Mouse (Mus musculus): ENCODE measurements around the gene Sun2. TPM values are rescaled to one million over a fixed set of nuclear protein-coding genes. Genes with fewer than 3 reads are reported as not detected.

Sun2 gene
- polyA plus RNA-seq, 1 experiment = 56.7 TPM

DNA sequence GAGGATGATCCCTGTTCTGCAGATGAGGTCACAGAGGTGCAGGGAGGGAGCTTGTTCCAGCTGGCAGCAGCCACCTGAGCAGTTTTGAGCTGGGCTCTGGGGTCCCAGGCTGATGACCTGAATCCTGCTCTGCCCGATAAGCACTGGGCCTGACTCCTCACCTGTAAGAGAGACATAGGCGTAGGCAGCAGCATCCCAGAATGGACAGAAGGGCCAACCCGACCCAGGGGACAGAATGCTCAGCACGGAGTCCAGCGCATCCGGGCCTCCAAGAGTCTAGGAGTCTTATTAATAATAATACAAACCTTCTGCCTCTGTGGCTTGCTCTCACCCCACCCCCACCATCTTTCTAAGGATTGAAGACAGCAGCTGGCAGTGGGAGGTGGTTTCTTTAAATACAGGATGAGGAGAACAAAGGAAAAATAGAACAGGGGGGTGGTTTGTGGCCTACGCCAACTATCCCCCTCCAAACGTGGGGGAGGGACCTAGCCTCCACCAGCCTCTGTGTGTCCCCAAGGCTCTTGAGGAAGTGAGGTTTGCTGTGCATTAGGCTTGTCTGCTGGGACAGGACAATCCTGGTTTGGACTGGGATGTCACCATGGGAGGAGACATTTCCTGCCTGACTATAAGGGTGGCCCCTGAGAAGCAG is 13.8 kb upstream of the Sun2 start:
- H3ac ChIP-seq (ENCODE audit: control insufficient read depth, insufficient read length, low read depth) = no peak overlapping the region
- no peaks in the 10 kb centered on the region for H3K79me3 ChIP-seq (ENCODE audit: low read depth)
- H3K4me3 ChIP-seq (ENCODE audit: insufficient read depth, poor library complexity, severe bottlenecking) = no peak overlapping the region
- H3K79me2 ChIP-seq (ENCODE audit: control insufficient read depth, insufficient read depth) = no peaks in the 10 kb centered on the region
- no peak for TF ChIP-seq CEBPB (IDR thresholded peaks at IDR 0.05; ENCODE audit: low read depth)
- TF ChIP-seq MYOD1 (IDR thresholded peaks at IDR 0.05; ENCODE audit: control insufficient read depth, insufficient read length, low read depth) = peak; percentile 64
- no peaks in the 10 kb centered on the region for H3K27me3 ChIP-seq (ENCODE audit: control insufficient read depth, insufficient read depth, insufficient read length)
- H3K36me3 ChIP-seq (ENCODE audit: control insufficient read depth, insufficient read depth) = no peaks in the 10 kb centered on the region

DNA sequence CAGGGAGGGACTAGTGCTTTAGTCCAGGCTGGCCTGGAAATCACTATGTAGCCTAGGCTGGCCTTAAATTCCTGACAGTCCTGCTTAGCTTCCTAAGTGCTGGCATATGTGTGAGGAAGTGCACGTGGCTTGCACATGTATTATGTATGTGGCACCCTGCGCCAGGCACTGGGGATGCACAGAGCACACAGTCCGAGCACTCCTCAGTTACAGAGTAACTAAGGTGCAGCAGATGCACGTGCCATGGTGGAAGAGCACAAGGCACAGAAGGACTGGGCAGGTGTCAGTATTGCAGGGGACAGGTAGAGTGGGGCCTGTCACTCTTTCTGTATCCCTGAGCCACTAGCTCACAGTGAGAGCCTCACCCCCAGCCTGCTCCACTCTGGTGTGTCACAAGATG is 12.8 kb upstream of the Sun2 start:
- Histone ChIP-seq H3K27me3 (ENCODE audit: control insufficient read depth, insufficient read depth, insufficient read length) (no peaks in the 10 kb centered on the region), H3K79me2 (ENCODE audit: control insufficient read depth, insufficient read depth) (no peaks in the 10 kb centered on the region), H3K79me3 (ENCODE audit: low read depth) (no peaks in the 10 kb centered on the region), H3K36me3 (ENCODE audit: control insufficient read depth, insufficient read depth) (no peaks in the 10 kb centered on the region), H3ac (ENCODE audit: control insufficient read depth, insufficient read length, low read depth) (no peak overlapping the region), H3K4me3 (ENCODE audit: insufficient read depth, poor library complexity, severe bottlenecking) (no peak overlapping the region)
- TF ChIP-seq USF1 (IDR thresholded peaks at IDR 0.05; ENCODE audit: low read depth) = no peak
- TF ChIP-seq MAX (IDR thresholded peaks at IDR 0.05) = no peak
- no peak for TF ChIP-seq MYOD1 (IDR thresholded peaks at IDR 0.05; ENCODE audit: control insufficient read depth, insufficient read length, low read depth)
- TF ChIP-seq CEBPB (IDR thresholded peaks at IDR 0.05; ENCODE audit: low read depth) = no peak
- TF ChIP-seq MYOG (IDR thresholded peaks at IDR 0.05; ENCODE audit: control insufficient read depth, extremely low read depth, insufficient read length) = no peak
- TF ChIP-seq FOSL1 (IDR thresholded peaks at IDR 0.05; ENCODE audit: insufficient read depth, low read length, poor library complexity, severe bottlenecking) = no peak
- no peak for TF ChIP-seq CTCF (IDR thresholded peaks at IDR 0.05; ENCODE audit: control insufficient read depth, insufficient read depth, insufficient read length)

DNA sequence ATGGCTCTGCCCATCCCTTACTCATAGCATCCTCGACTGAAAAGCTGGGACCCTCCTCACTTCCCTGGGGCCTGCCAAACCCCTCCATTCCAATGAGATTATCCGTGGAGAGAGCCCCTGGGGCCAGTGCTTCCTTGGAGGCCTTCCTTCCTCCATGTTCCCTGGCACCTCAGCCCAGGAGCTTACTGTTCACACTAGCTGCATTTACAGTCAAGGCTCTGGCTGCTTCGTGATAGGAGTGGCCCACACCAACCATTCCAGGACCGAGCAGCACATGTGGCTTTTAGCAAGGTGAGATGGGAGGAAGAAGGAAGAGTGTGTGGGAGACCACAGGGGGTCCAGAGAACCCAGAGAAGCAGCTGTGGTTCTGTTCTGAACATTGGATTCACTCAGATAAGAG is 11.5 kb upstream of the Sun2 start:
- no peaks in the 10 kb centered on the region for H3K79me2 ChIP-seq (ENCODE audit: control insufficient read depth, insufficient read depth)
- TF ChIP-seq CEBPB (IDR thresholded peaks at IDR 0.05; ENCODE audit: low read depth) (no peak), USF1 (IDR thresholded peaks at IDR 0.05; ENCODE audit: low read depth) (no peak), MYOD1 (IDR thresholded peaks at IDR 0.05; ENCODE audit: control insufficient read depth, insufficient read length, low read depth) (no peak), FOSL1 (IDR thresholded peaks at IDR 0.05; ENCODE audit: insufficient read depth, low read length, poor library complexity, severe bottlenecking) (no peak), CTCF (IDR thresholded peaks at IDR 0.05; ENCODE audit: control insufficient read depth, insufficient read depth, insufficient read length) (no peak), MAX (IDR thresholded peaks at IDR 0.05) (no peak), MYOG (IDR thresholded peaks at IDR 0.05; ENCODE audit: control insufficient read depth, extremely low read depth, insufficient read length) (no peak)

DNA sequence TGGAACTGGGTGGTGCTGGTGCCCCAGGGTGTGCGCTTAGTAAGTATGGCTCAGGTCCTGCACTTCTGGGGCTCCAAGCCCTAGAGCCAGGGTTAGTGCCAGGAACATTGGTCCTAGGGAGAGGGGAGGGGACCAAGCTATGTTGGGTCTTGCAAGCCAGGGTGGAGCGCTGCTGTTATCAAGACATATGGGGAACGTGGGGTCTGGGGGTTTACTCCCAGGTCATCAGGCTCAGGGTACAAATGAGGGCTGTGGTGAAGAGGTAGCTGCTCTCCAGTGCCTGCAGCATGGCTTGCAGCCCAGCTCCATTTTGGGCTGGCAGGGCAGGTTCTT is 11.1 kb upstream of the Sun2 start:
- no peak for TF ChIP-seq MYOG (IDR thresholded peaks at IDR 0.05; ENCODE audit: control insufficient read depth, extremely low read depth, insufficient read length)
- TF ChIP-seq USF1 (IDR thresholded peaks at IDR 0.05; ENCODE audit: low read depth) = no peak
- TF ChIP-seq FOSL1 (IDR thresholded peaks at IDR 0.05; ENCODE audit: insufficient read depth, low read length, poor library complexity, severe bottlenecking) = no peak
- no peak for TF ChIP-seq CEBPB (IDR thresholded peaks at IDR 0.05; ENCODE audit: low read depth)
- no peak for TF ChIP-seq CTCF (IDR thresholded peaks at IDR 0.05; ENCODE audit: control insufficient read depth, insufficient read depth, insufficient read length)
- Histone ChIP-seq H3K27me3 (ENCODE audit: control insufficient read depth, insufficient read depth, insufficient read length) (no peaks in the 10 kb centered on the region), H3K36me3 (ENCODE audit: control insufficient read depth, insufficient read depth) (no peaks in the 10 kb centered on the region), H3ac (ENCODE audit: control insufficient read depth, insufficient read length, low read depth) (no peak overlapping the region), H3K79me3 (ENCODE audit: low read depth) (no peaks in the 10 kb centered on the region), H3K4me3 (ENCODE audit: insufficient read depth, poor library complexity, severe bottlenecking) (no peak overlapping the region), H3K79me2 (ENCODE audit: control insufficient read depth, insufficient read depth) (no peaks in the 10 kb centered on the region)

More for the DNA sequence above, 11.5 kb upstream of the Sun2 start:
- no peak overlapping the region for H3K4me3 ChIP-seq (ENCODE audit: insufficient read depth, poor library complexity, severe bottlenecking)
- H3K27me3 ChIP-seq (ENCODE audit: control insufficient read depth, insufficient read depth, insufficient read length) = no peaks in the 10 kb centered on the region
- no peaks in the 10 kb centered on the region for H3K79me3 ChIP-seq (ENCODE audit: low read depth)
- no peak overlapping the region for H3ac ChIP-seq (ENCODE audit: control insufficient read depth, insufficient read length, low read depth)
- H3K36me3 ChIP-seq (ENCODE audit: control insufficient read depth, insufficient read depth) = no peaks in the 10 kb centered on the region

DNA sequence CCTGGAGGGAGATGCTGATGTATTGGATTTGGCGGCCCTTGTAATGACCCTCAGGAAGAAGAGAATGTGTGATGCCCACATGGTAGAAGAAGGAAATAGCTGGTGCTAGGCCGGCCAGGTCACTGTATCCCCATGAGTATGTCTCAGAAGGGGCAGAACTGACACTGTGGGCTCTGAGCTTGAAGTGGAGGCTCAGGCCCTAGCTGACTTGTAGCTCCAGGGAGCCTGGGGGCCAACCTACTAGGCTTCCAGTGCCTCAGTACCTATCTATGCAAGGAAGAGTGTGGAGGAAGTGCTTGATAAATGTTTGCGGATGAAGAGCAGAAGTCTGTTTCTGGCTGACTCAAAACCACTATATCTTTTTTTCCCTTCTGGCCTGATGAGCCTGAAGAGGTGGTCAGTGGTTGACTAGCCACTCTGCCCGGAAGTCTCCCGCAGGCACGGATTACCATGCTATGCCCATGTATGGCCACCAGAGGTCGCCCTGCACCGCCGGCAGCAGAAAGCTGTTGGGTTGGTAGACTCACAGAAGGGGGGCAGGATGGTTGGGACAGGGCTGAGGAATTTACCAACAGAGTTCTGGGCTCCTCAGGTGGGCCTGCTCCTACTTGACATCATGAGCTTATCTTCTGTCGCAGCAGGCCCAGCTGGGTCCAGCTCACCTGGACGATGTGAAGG is 10.5 kb upstream of the Sun2 start:
- Histone ChIP-seq H3K36me3 (ENCODE audit: control insufficient read depth, insufficient read depth) (no peaks in the 10 kb centered on the region), H3K79me2 (ENCODE audit: control insufficient read depth, insufficient read depth) (no peaks in the 10 kb centered on the region), H3K27me3 (ENCODE audit: control insufficient read depth, insufficient read depth, insufficient read length) (no peaks in the 10 kb centered on the region), H3K4me3 (ENCODE audit: insufficient read depth, poor library complexity, severe bottlenecking) (no peak overlapping the region), H3K79me3 (ENCODE audit: low read depth) (no peaks in the 10 kb centered on the region), H3ac (ENCODE audit: control insufficient read depth, insufficient read length, low read depth) (no peak overlapping the region)
- TF ChIP-seq CEBPB (IDR thresholded peaks at IDR 0.05; ENCODE audit: low read depth) (no peak), USF1 (IDR thresholded peaks at IDR 0.05; ENCODE audit: low read depth) (no peak), MYOG (IDR thresholded peaks at IDR 0.05; ENCODE audit: control insufficient read depth, extremely low read depth, insufficient read length) (no peak), FOSL1 (IDR thresholded peaks at IDR 0.05; ENCODE audit: insufficient read depth, low read length, poor library complexity, severe bottlenecking) (no peak), MYOD1 (IDR thresholded peaks at IDR 0.05; ENCODE audit: control insufficient read depth, insufficient read length, low read depth) (no peak), MAX (IDR thresholded peaks at IDR 0.05) (peak; percentile 50), CTCF (IDR thresholded peaks at IDR 0.05; ENCODE audit: control insufficient read depth, insufficient read depth, insufficient read length) (peak; percentile 93)

DNA sequence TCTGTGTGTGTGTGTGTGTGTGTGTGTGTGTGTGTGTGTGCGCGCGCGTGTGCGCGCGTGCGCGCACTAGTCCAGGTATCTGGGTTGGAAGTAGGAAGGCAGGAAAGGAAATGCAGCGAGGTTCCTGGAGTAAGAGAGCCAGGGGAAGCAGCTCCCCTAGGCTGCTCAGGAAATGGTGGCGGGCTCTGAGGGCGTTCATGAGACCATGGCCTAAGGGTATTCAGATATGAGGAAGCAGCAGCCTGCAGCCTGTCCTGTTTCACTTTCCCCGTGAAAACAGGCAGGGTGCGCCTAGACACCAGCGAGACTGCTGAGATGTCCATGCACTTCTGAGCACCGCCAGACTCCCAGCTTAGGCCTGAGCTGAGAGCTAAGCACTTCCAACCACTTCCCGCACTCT is 9.4 kb upstream of the Sun2 start:
- Histone ChIP-seq H3K36me3 (ENCODE audit: control insufficient read depth, insufficient read depth) (no peaks in the 10 kb centered on the region), H3K4me3 (ENCODE audit: insufficient read depth, poor library complexity, severe bottlenecking) (no peak overlapping the region), H3K27me3 (ENCODE audit: control insufficient read depth, insufficient read depth, insufficient read length) (no peaks in the 10 kb centered on the region), H3K79me2 (ENCODE audit: control insufficient read depth, insufficient read depth) (no peaks in the 10 kb centered on the region), H3ac (ENCODE audit: control insufficient read depth, insufficient read length, low read depth) (no peak overlapping the region), H3K79me3 (ENCODE audit: low read depth) (no peaks in the 10 kb centered on the region)
- no peak for TF ChIP-seq CTCF (IDR thresholded peaks at IDR 0.05; ENCODE audit: control insufficient read depth, insufficient read depth, insufficient read length)
- TF ChIP-seq MAX (IDR thresholded peaks at IDR 0.05) = no peak
- no peak for TF ChIP-seq MYOD1 (IDR thresholded peaks at IDR 0.05; ENCODE audit: control insufficient read depth, insufficient read length, low read depth)
- no peak for TF ChIP-seq CEBPB (IDR thresholded peaks at IDR 0.05; ENCODE audit: low read depth)
- TF ChIP-seq MYOG (IDR thresholded peaks at IDR 0.05; ENCODE audit: control insufficient read depth, extremely low read depth, insufficient read length) = no peak
- TF ChIP-seq USF1 (IDR thresholded peaks at IDR 0.05; ENCODE audit: low read depth) = no peak
- TF ChIP-seq FOSL1 (IDR thresholded peaks at IDR 0.05; ENCODE audit: insufficient read depth, low read length, poor library complexity, severe bottlenecking) = no peak
